Comparison of ENCODE assay signal across 15 mouse cellular contexts in genomic region chr2:156291998-156292397, GRCm38 (mm10). TPM values are rescaled to one million over a fixed set of nuclear protein-coding genes. Genes with fewer than 3 reads are reported as not detected.
DNase-seq lines count a peak whose midpoint lies in the region; TF ChIP-seq lines count a peak whose summit lies in the region.
"Had no signal": no experiment of that assay in that cellular context is flagged by ENCODE, and none has a peak within 500 bp of the region (broad histone marks: within the 10 kb centered on the region; RNA-seq: fewer than 3 reads in every experiment).

No protein-coding gene starts in this region.

- H3ac ChIP-seq in myocyte (ENCODE audit: control insufficient read depth, insufficient read length), result no peak overlapping the region

- no peaks in the 10 kb centered on the region for H3K27me3 ChIP-seq in myocyte (ENCODE audit: control insufficient read depth, insufficient read depth, insufficient read length)
- H3K27me3 ChIP-seq: CH12.LX, Patski had no signal

- H3K4me2 ChIP-seq in myocyte (ENCODE audit: low read depth), result no peak overlapping the region

- H3K4me3 ChIP-seq in myocyte, result no peak overlapping the region

- H3K79me2 ChIP-seq in myocyte (ENCODE audit: control insufficient read depth, insufficient read depth), result no peaks in the 10 kb centered on the region

- intact Hi-C loops in heart, postnatal 25 days (cut with DNase I), result no loop called here

- TF ChIP-seq POLR2A in myocyte (IDR thresholded peaks at IDR 0.05; ENCODE audit: insufficient read length, low read depth), result no peak

- H3K36me3 ChIP-seq in myocyte (ENCODE audit: control insufficient read depth, insufficient read depth), result peaks cover 9% of the 10 kb centered on the region

- no peak for DNase-seq in heart, postnatal 25 days (ENCODE audit: low spot score)
- DNase-seq: adrenal gland, adult 2 months; adrenal gland, adult 8-10 months; adrenal gland, postnatal 10 days; adrenal gland, postnatal 14 days; adrenal gland, postnatal 25 days; adrenal gland, postnatal 36 days; B cell, adult 2 months; cerebellum, adult 11 months; cerebellum, adult 11-12 months; cerebellum, adult 18-20 months; cerebellum, adult 2 months had no signal

TF ChIP-seq in myocyte, 11 proteins besides CTCF, POLR2A, EP300 and RAD21:
- TF ChIP-seq MYOG (IDR thresholded peaks at IDR 0.05; ENCODE audit: control insufficient read depth in 1 of 3, insufficient read depth in 1 of 3, insufficient read length in 2 of 3, low read depth in 2 of 3) (peak in 1 of 3 experiments; percentile 57), REST (IDR thresholded peaks at IDR 0.05; ENCODE audit: insufficient read depth, insufficient read length) (no peak), TCF3 (IDR thresholded peaks at IDR 0.05; ENCODE audit: insufficient read length, low read depth) (peak; percentile 20), MAX (IDR thresholded peaks at IDR 0.05; ENCODE audit: low read depth) (no peak), SRF (IDR thresholded peaks at IDR 0.05; ENCODE audit: control insufficient read depth, insufficient read length, low read depth) (no peak), E2F4 (IDR thresholded peaks at IDR 0.05; ENCODE audit: insufficient read depth) (no peak), CEBPB (IDR thresholded peaks at IDR 0.05; ENCODE audit: insufficient read depth, poor library complexity, severe bottlenecking) (no peak), MYOD1 (IDR thresholded peaks at IDR 0.05; ENCODE audit: control insufficient read depth in 1 of 3, insufficient read length in 2 of 3, low read depth in 2 of 3) (peak; percentile 82 to 88 (median 87)), TCF12 (IDR thresholded peaks at IDR 0.05; ENCODE audit: insufficient read depth, poor library complexity, severe bottlenecking) (no peak), POLR2AphosphoS2 (IDR thresholded peaks at IDR 0.05; ENCODE audit: insufficient read length, low read depth) (no peak)

RNA-seq across cellular contexts. Expression of gene Cnbd2, which starts 20.1 kb away (rescaled TPM):
- polyA plus RNA-seq in myocyte (2012; fragmentation: generic; extraction: Trizol), result 4.1 TPM
- total RNA-seq in heart, postnatal 25 days (2021), result 1 to 10 TPM in 1 of 2 experiments, under 1 TPM in 1; 0.65 to 1.2 TPM

RNA-seq across cellular contexts. Expression of gene Scand1, which starts 20.5 kb away (rescaled TPM):
- polyA plus RNA-seq in myocyte (2012; fragmentation: generic; extraction: Trizol), result 167 TPM
- 10 to 100 TPM; 76.8 to 80.7 TPM for total RNA-seq in heart, postnatal 25 days (2021)
